Mouse (Mus musculus): ENCODE measurements around the gene Mthfsd. TPM values are rescaled to one million over a fixed set of nuclear protein-coding genes. Genes with fewer than 3 reads are reported as not detected.

Mthfsd gene
- total and polyA plus RNA-seq, 3 experiments: 46.1 to 62.6 TPM; not detected in 1

- no peaks in the 10 kb centered on the region for H3K4me1 ChIP-seq (ENCODE audit: control insufficient read depth in 1 of 2, insufficient read depth in 2 of 2, low read length in 2 of 2)
- H3K27ac ChIP-seq (ENCODE audit: control insufficient read depth, low read depth, low read length): no peak overlapping the region
- no peak overlapping the region for H3K4me3 ChIP-seq (ENCODE audit: control insufficient read depth in 1 of 2, insufficient read depth in 1 of 2, low read depth in 2 of 2, low read length in 2 of 2)
- no peaks in the 10 kb centered on the region for H3K79me2 ChIP-seq (ENCODE audit: control insufficient read depth, insufficient read depth, low read length, poor library complexity)
- no peaks in the 10 kb centered on the region for H3K36me3 ChIP-seq (ENCODE audit: control insufficient read depth in 1 of 2, insufficient read depth in 2 of 2, low read length in 2 of 2)
- H3K27me3 ChIP-seq (ENCODE audit: control insufficient read depth in 1 of 2, insufficient read depth in 2 of 2, low read length in 2 of 2): no peaks in the 10 kb centered on the region
- no peak for TF ChIP-seq POLR2AphosphoS2 (IDR thresholded peaks at IDR 0.05; ENCODE audit: low read length)
- no peak for TF ChIP-seq ELF1 (IDR thresholded peaks at IDR 0.05; ENCODE audit: low read depth, low read length)
- TF ChIP-seq MAZ (IDR thresholded peaks at IDR 0.05; ENCODE audit: low read depth, low read length): no peak
- TF ChIP-seq BHLHE40 (IDR thresholded peaks at IDR 0.05; ENCODE audit: borderline replicate concordance, low read depth, low read length): no peak
- no peak for TF ChIP-seq MEF2A (IDR thresholded peaks at IDR 0.05; ENCODE audit: extremely low read depth, insufficient replicate concordance, low read depth, low read length, poor library complexity, severe bottlenecking)
- DNase-seq (ENCODE audit: low read depth, low spot score): no peak
- H3K9ac ChIP-seq (ENCODE audit: control insufficient read depth, low read depth, low read length, poor library complexity, severe bottlenecking): no peak overlapping the region
- no peaks in the 10 kb centered on the region for H3K9me3 ChIP-seq (replicated peaks; ENCODE audit: insufficient read depth, low read length)
Measured at GRCm38 (mm10) chr8:121076555-121076954, 31.6 kb downstream of the Mthfsd start.

- Histone ChIP-seq H3K27ac (ENCODE audit: control insufficient read depth, low read depth, low read length) (no peak overlapping the region), H3K9me3 (replicated peaks; ENCODE audit: insufficient read depth, low read length) (no peaks in the 10 kb centered on the region), H3K27me3 (ENCODE audit: control insufficient read depth in 1 of 2, insufficient read depth in 2 of 2, low read length in 2 of 2) (no peaks in the 10 kb centered on the region), H3K9ac (ENCODE audit: control insufficient read depth, low read depth, low read length, poor library complexity, severe bottlenecking) (no peak overlapping the region), H3K4me1 (ENCODE audit: control insufficient read depth in 1 of 2, insufficient read depth in 2 of 2, low read length in 2 of 2) (no peaks in the 10 kb centered on the region), H3K36me3 (ENCODE audit: control insufficient read depth in 1 of 2, insufficient read depth in 2 of 2, low read length in 2 of 2) (no peaks in the 10 kb centered on the region), H3K4me3 (ENCODE audit: control insufficient read depth in 1 of 2, insufficient read depth in 1 of 2, low read depth in 2 of 2, low read length in 2 of 2) (no peak overlapping the region), H3K79me2 (ENCODE audit: control insufficient read depth, insufficient read depth, low read length, poor library complexity) (no peaks in the 10 kb centered on the region)
- DNase-seq (ENCODE audit: low read depth, low spot score): no peak
- TF ChIP-seq MAZ (IDR thresholded peaks at IDR 0.05; ENCODE audit: low read depth, low read length) (no peak), EP300 (IDR thresholded peaks at IDR 0.05; ENCODE audit: low read depth in 1 of 2, low read length in 2 of 2) (no peak), KAT2A (conservative IDR thresholded peaks at IDR 0.05; ENCODE audit: low read depth, low read length) (no peak), SMC3 (IDR thresholded peaks at IDR 0.05; ENCODE audit: low read depth, low read length) (no peak), GATA1 (IDR thresholded peaks at IDR 0.05; ENCODE audit: low read depth, low read length) (no peak), RCOR1 (IDR thresholded peaks at IDR 0.05; ENCODE audit: low read depth, low read length) (no peak), GABPA (IDR thresholded peaks at IDR 0.05; ENCODE audit: low read depth, low read length) (no peak), MYC (IDR thresholded peaks at IDR 0.05; ENCODE audit: low read depth, low read length) (no peak), TAL1 (IDR thresholded peaks at IDR 0.05; ENCODE audit: low read length) (no peak), ZNF384 (IDR thresholded peaks at IDR 0.05; ENCODE audit: low read depth, low read length) (no peak), RAD21 (IDR thresholded peaks at IDR 0.05; ENCODE audit: low read depth, low read length) (no peak)
Measured at GRCm38 (mm10) chr8:121075936-121076335, 32.3 kb downstream of the Mthfsd start.

- Histone ChIP-seq H3K27ac (ENCODE audit: control insufficient read depth, low read depth, low read length) (no peak overlapping the region), H3K36me3 (ENCODE audit: control insufficient read depth in 1 of 2, insufficient read depth in 2 of 2, low read length in 2 of 2) (no peaks in the 10 kb centered on the region), H3K79me2 (ENCODE audit: control insufficient read depth, insufficient read depth, low read length, poor library complexity) (no peaks in the 10 kb centered on the region), H3K9ac (ENCODE audit: control insufficient read depth, low read depth, low read length, poor library complexity, severe bottlenecking) (no peak overlapping the region), H3K4me3 (ENCODE audit: control insufficient read depth in 1 of 2, insufficient read depth in 1 of 2, low read depth in 2 of 2, low read length in 2 of 2) (no peak overlapping the region), H3K9me3 (replicated peaks; ENCODE audit: insufficient read depth, low read length) (no peaks in the 10 kb centered on the region), H3K4me1 (ENCODE audit: control insufficient read depth in 1 of 2, insufficient read depth in 2 of 2, low read length in 2 of 2) (no peaks in the 10 kb centered on the region), H3K27me3 (ENCODE audit: control insufficient read depth in 1 of 2, insufficient read depth in 2 of 2, low read length in 2 of 2) (no peaks in the 10 kb centered on the region)
- no peak for DNase-seq (ENCODE audit: low read depth, low spot score)
- TF ChIP-seq MYB (IDR thresholded peaks at IDR 0.05; ENCODE audit: low read depth, low read length) (no peak), CHD1 (IDR thresholded peaks at IDR 0.05; ENCODE audit: low read depth, low read length) (no peak), ETS1 (IDR thresholded peaks at IDR 0.05; ENCODE audit: low read depth, low read length) (no peak), EP300 (IDR thresholded peaks at IDR 0.05; ENCODE audit: low read depth in 1 of 2, low read length in 2 of 2) (no peak), CTCF (IDR thresholded peaks at IDR 0.05 in 2 of 3, conservative IDR thresholded peaks at IDR 0.05 in 1 of 3; ENCODE audit: control insufficient read depth in 1 of 3, insufficient read depth in 1 of 3, low read depth in 2 of 3, low read length in 3 of 3, poor library complexity in 1 of 3, severe bottlenecking in 1 of 3) (no peak), MAFK (IDR thresholded peaks at IDR 0.05; ENCODE audit: borderline replicate concordance, low read depth, low read length) (no peak), POLR2AphosphoS5 (IDR thresholded peaks at IDR 0.05; ENCODE audit: borderline replicate concordance, low read depth, low read length) (no peak), GABPA (IDR thresholded peaks at IDR 0.05; ENCODE audit: low read depth, low read length) (no peak), TAL1 (IDR thresholded peaks at IDR 0.05; ENCODE audit: low read length) (no peak), JUND (IDR thresholded peaks at IDR 0.05; ENCODE audit: low read depth, low read length) (no peak), TBP (IDR thresholded peaks at IDR 0.05; ENCODE audit: low read depth, low read length) (no peak), ELF1 (IDR thresholded peaks at IDR 0.05; ENCODE audit: low read depth, low read length) (no peak), USF2 (IDR thresholded peaks at IDR 0.05; ENCODE audit: borderline replicate concordance in 1 of 2, insufficient read depth in 1 of 2, low read depth in 1 of 2, low read length in 2 of 2) (no peak), POLR2A (IDR thresholded peaks at IDR 0.05; ENCODE audit: control insufficient read depth in 1 of 2, insufficient read depth in 1 of 2, low read depth in 1 of 2, low read length in 2 of 2, poor library complexity in 1 of 2) (no peak), MAX (IDR thresholded peaks at IDR 0.05; ENCODE audit: low read length) (no peak), NRF1 (IDR thresholded peaks at IDR 0.05; ENCODE audit: insufficient read depth, low read depth, low read length, poor library complexity, severe bottlenecking) (no peak)
Measured at GRCm38 (mm10) chr8:121074848-121075145, 33.4 kb downstream of the Mthfsd start.

Measured in MEL (cell line).